Mouse (Mus musculus) ES-Bruce4 (cell line): ENCODE measurements around the gene Cdh12. TPM values are rescaled to one million over a fixed set of nuclear protein-coding genes. Genes with fewer than 3 reads are reported as not detected.

Experiments
- H3K27ac ChIP-seq: 2 replicates; pipeline ENCODE4 v1.5.1; 2012; ENCODE audit warnings: low read length, inconsistent platforms; ENCODE audit not compliant: insufficient read depth
- H3K27me3 ChIP-seq: 2 replicates; pipeline ENCODE4 v1.6.1; 2012; ENCODE audit warnings: mild to moderate bottlenecking, low read length, inconsistent platforms; ENCODE audit not compliant: control insufficient read depth, poor library complexity, insufficient read depth, severe bottlenecking
- H3K36me3 ChIP-seq: 2 replicates; pipeline ENCODE4 v1.6.1; 2012; ENCODE audit warnings: inconsistent platforms, mild to moderate bottlenecking, low read length, moderate library complexity; ENCODE audit not compliant: control insufficient read depth, poor library complexity, insufficient read depth, severe bottlenecking
- H3K4me1 ChIP-seq: one replicate; pipeline ENCODE4 v1.8.1; 2011; ENCODE audit warnings: low read length; ENCODE audit not compliant: control insufficient read depth, insufficient read depth
- H3K4me3 ChIP-seq: 2 replicates; pipeline ENCODE4 v1.5.1; 2011; ENCODE audit warnings: low read depth, mild to moderate bottlenecking, low read length
- H3K9ac ChIP-seq: 2 replicates; pipeline ENCODE4 v1.6.1; 2012; ENCODE audit warnings: low read depth, mild to moderate bottlenecking, inconsistent platforms; ENCODE audit not compliant: poor library complexity, severe bottlenecking
- H3K9me3 ChIP-seq: replicated peaks from 2 replicates; pipeline ENCODE4 v1.6.1; 2012; ENCODE audit warnings: mild to moderate bottlenecking, low read length, inconsistent platforms; ENCODE audit not compliant: control insufficient read depth, poor library complexity, insufficient read depth, severe bottlenecking
- CTCF ChIP-seq: IDR thresholded peaks from one replicate; pipeline ENCODE4 v1.8.1; 2011; ENCODE audit warnings: low read depth, low read length
- EP300 ChIP-seq: IDR thresholded peaks from 2 replicates; pipeline ENCODE4 v1.6.1; 2011; ENCODE audit warnings: low read depth, low read length; ENCODE audit not compliant: insufficient read depth
- POLR2A ChIP-seq: IDR thresholded peaks from one replicate; pipeline ENCODE4 v1.8.1; 2011; ENCODE audit warnings: low read length; ENCODE audit not compliant: insufficient read depth
- polyA plus RNA-seq: library from polyadenylated mRNA; stranded (reverse); fragments of >200 nt; gene quantifications from 2 replicates; pipeline ENCODE4 v1.2.4, GENCODE M21; 2011; ENCODE audit warnings: low read depth; ENCODE audit not compliant: missing spikeins, insufficient read depth, insufficient read length

The Cdh12 gene
- polyA plus RNA-seq, 1 experiment = not detected

DNA sequence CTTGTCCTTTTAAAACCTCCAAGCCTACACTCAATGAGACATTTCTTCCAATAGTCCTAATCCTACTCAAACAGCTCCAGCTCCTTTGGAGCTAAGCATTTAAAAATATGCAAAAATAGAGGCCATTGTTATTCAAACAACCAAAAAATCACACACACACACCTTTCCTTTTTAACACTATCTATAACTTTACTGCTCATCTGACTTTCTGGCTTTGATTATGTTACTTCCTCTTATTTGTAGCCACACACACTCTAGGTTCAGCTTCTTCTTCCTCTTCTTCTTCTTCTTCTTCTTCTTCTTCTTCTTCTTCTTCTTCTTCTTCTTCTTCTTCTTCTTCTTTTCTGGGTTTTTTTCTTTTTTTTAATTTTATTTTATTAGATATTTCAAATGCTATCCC, 323.2 kb downstream of the Cdh12 start:
- no peak overlapping the region for H3K27ac ChIP-seq
- H3K9ac ChIP-seq = no peak overlapping the region
- H3K4me3 ChIP-seq = no peak overlapping the region
- H3K27me3 ChIP-seq = no peaks in the 10 kb centered on the region
- no peaks in the 10 kb centered on the region for H3K36me3 ChIP-seq
- H3K9me3 ChIP-seq = no peaks in the 10 kb centered on the region
- no peaks in the 10 kb centered on the region for H3K4me1 ChIP-seq
- no peak for TF ChIP-seq POLR2A
- TF ChIP-seq EP300 = no peak
- no peak for TF ChIP-seq CTCF

DNA sequence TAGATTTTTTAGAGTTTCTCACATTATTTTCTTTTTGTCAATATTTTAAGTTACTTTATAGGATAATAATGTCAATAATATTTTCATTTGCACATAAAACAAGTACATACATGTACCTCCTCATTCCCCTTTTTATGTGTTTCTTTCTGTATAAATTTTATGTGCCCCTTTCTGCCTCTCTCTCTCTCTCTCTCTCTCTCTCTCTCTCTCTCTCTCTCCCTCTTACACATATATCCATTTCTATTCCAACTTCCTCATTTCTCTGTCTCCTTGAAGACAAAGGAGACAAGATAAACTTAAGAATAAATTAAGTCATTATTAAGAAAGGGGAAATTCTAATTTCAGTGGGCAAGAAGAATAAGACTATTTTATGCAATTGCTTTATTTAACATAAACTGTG, 324.4 kb downstream of the Cdh12 start:
- H3K27ac ChIP-seq = no peak overlapping the region
- TF ChIP-seq EP300 = no peak
- TF ChIP-seq POLR2A = no peak
- TF ChIP-seq CTCF = no peak
- H3K4me1 ChIP-seq = no peaks in the 10 kb centered on the region
- no peak overlapping the region for H3K4me3 ChIP-seq
- H3K27me3 ChIP-seq = no peaks in the 10 kb centered on the region
- H3K9ac ChIP-seq = no peak overlapping the region
- no peaks in the 10 kb centered on the region for H3K9me3 ChIP-seq
- H3K36me3 ChIP-seq = no peaks in the 10 kb centered on the region

DNA sequence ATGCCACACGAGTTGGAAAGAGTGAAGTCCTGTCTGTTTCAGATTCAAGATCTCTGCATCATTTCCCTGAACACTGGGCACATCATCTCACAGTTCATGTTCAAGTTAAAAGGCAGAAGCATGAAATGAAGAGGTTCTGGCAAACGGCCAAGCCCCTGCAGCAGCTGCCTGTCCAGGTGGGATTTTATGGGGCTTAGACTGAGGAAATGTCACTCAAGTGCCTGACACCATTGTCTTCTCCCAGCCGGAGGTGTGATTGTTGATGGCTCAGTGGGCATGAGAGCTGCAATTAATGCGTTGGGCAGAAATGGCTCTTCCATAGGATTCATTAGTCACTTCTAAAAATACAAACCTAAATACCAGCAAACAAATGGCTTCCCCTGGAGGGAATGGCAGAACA, 347.9 kb downstream of the Cdh12 start:
- H3K9me3 ChIP-seq = no peaks in the 10 kb centered on the region
- H3K4me3 ChIP-seq = no peak overlapping the region
- no peaks in the 10 kb centered on the region for H3K36me3 ChIP-seq
- H3K27me3 ChIP-seq = no peaks in the 10 kb centered on the region
- no peak overlapping the region for H3K27ac ChIP-seq
- TF ChIP-seq CTCF (no peak), POLR2A (no peak), EP300 (no peak)
- no peaks in the 10 kb centered on the region for H3K4me1 ChIP-seq
- no peak overlapping the region for H3K9ac ChIP-seq

DNA sequence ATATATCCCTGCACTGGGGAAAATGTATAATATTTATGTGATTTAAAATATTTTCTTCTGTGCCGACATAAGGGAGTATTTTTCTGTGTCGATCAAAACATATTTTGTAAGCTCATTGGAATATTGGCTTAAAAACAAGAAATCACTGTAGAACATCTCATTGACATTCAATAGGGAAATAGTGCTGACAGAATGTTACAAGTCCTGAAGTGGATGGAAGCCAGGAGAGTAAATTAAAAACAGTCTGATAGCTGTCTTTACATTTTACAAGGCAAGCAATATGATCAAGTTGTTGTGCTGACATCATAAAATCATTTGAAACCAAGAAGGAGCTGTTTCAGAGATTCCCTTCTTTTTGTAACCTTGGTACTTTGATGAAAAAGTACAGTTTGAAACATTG, 349.5 kb downstream of the Cdh12 start:
- Histone ChIP-seq H3K4me3 (no peak overlapping the region), H3K27me3 (no peaks in the 10 kb centered on the region), H3K9me3 (no peaks in the 10 kb centered on the region), H3K27ac (no peak overlapping the region), H3K4me1 (no peaks in the 10 kb centered on the region), H3K9ac (no peak overlapping the region), H3K36me3 (no peaks in the 10 kb centered on the region)
- TF ChIP-seq CTCF (no peak), POLR2A (no peak), EP300 (no peak)

DNA sequence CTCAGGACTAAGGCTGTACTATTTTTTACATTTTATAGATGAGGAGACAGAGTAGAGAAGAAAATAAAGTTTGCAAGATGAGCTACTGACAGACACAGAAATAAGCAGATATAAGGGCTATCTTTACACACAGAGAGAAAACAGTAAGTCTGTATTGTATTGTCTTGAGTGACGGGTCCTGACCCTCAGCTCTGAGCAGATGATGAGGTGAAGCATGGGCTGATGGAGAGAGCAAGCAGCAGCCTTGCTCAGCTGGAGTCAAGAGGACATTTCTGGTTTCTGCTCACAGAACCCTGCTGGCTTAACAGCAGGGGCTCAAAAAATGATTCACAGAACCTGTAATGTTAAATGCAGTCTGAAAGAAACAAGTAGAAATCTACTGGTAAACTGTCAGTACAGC, 386.8 kb downstream of the Cdh12 start:
- no peak overlapping the region for H3K9ac ChIP-seq
- H3K4me3 ChIP-seq = no peak overlapping the region
- no peaks in the 10 kb centered on the region for H3K9me3 ChIP-seq
- no peaks in the 10 kb centered on the region for H3K36me3 ChIP-seq
- H3K27ac ChIP-seq = no peak overlapping the region
- no peak for TF ChIP-seq CTCF
- no peaks in the 10 kb centered on the region for H3K4me1 ChIP-seq
- no peaks in the 10 kb centered on the region for H3K27me3 ChIP-seq

DNA sequence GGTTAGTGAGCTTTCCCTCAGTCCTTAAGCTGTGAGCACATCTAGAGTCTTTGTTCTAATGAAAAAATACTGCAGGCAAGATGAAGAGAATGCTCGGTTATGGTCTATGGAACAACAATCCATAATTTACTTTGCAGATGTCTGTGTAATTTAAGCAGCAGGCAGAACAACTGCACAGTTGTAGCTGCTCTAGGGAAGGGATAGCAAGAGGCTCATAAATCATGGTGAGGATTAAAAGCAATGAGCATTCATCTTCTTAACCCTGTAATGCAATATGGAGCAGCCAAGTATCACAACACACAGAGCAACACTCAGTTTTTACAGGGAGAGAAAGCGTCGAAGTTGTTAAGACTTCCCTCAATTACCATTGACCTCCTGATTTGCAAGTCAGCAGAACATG, 387.9 kb downstream of the Cdh12 start:
- Histone ChIP-seq H3K4me1 (no peaks in the 10 kb centered on the region), H3K9ac (no peak overlapping the region), H3K27me3 (no peaks in the 10 kb centered on the region), H3K4me3 (no peak overlapping the region), H3K36me3 (no peaks in the 10 kb centered on the region), H3K9me3 (no peaks in the 10 kb centered on the region), H3K27ac (no peak overlapping the region)
- TF ChIP-seq POLR2A (no peak), EP300 (no peak), CTCF (no peak)

DNA sequence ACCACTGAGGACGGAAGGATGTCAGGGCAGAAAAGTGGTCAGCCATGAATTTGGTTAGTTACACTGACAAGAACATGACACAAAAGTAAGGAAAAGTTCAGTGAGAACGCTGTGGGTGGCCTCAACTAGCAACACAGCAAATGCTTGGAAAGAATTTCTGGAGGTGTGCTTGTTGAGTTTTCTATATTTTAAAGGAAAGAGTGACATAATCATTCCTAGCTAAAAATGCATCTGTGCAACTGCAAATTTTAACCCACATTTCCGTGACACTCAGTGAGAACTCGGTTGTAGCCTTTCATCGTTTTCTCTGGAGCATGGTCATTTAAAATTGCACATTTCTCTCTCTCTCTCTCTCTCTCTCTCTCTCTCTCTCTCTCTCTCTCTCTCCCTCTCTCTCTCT, 392.4 kb downstream of the Cdh12 start:
- H3K4me1 ChIP-seq = no peaks in the 10 kb centered on the region
- H3K9me3 ChIP-seq = no peaks in the 10 kb centered on the region
- no peaks in the 10 kb centered on the region for H3K27me3 ChIP-seq

More for the DNA sequence above, 392.4 kb downstream of the Cdh12 start:
- H3K36me3 ChIP-seq = no peaks in the 10 kb centered on the region
- TF ChIP-seq CTCF (no peak), EP300 (no peak), POLR2A (no peak)
- H3K27ac ChIP-seq = no peak overlapping the region
- no peak overlapping the region for H3K4me3 ChIP-seq
- H3K9ac ChIP-seq = no peak overlapping the region
